Mouse (Mus musculus) spleen, postnatal 10 days (tissue): ENCODE results near the gene Prss22.
A peak's percentile ranks its signal among the peaks of the same experiment; 100 is the strongest.

Experiments
- DNase-seq, 2 experiments: peaks; one replicate each; pipeline ENCODE4 v3.0.0; 2021 to 2022; ENCODE audit warnings: low spot score in 2 of 2

Prss22 gene

GRCm38 (mm10) chr17:23997901-23998300 is at the start of gene Prss22:
Gene Prss22 (minus strand): TSS chr17:23998100.
- no peak for DNase-seq

- DNase-seq: no peak
These were observed 48.1 kb upstream of the Prss22 start for GRCm38 (mm10) chr17:24046026-24046425.

- no peak for DNase-seq
These were observed 47.7 kb upstream of the Prss22 start for GRCm38 (mm10) chr17:24045608-24046007.

- no peak for DNase-seq
These were observed 46.6 kb upstream of the Prss22 start for GRCm38 (mm10) chr17:24044482-24044881.

GRCm38 (mm10) chr17:24037844-24038243 is 39.9 kb upstream of the Prss22 start, which contains the start of gene Prss27:
Gene Prss27 (plus strand): TSS chr17:24038144.
- no peak for DNase-seq

GRCm38 (mm10) chr17:24037360-24037759 is 39.5 kb upstream of the Prss22 start:
- DNase-seq: no peak

- DNase-seq: no peak
These were observed 39.1 kb upstream of the Prss22 start for GRCm38 (mm10) chr17:24036954-24037353.

- no peak for DNase-seq
These were observed 37.2 kb upstream of the Prss22 start for GRCm38 (mm10) chr17:24035087-24035486.

GRCm38 (mm10) chr17:24030551-24030950 is 32.7 kb upstream of the Prss22 start:
- DNase-seq: no peak

GRCm38 (mm10) chr17:24029477-24029876 is 31.6 kb upstream of the Prss22 start:
- DNase-seq: no peak

GRCm38 (mm10) chr17:24021375-24022199 is 23.7 kb upstream of the Prss22 start:
- peak; percentile 58 to 83 for DNase-seq

GRCm38 (mm10) chr17:24020696-24021095 is 22.8 kb upstream of the Prss22 start:
- no peak for DNase-seq

GRCm38 (mm10) chr17:24015727-24016126 is 17.8 kb upstream of the Prss22 start:
- DNase-seq: peak in 1 of 2 experiments; percentile 50

GRCm38 (mm10) chr17:24014433-24014965 is 16.6 kb upstream of the Prss22 start:
- no peak for DNase-seq

GRCm38 (mm10) chr17:24012921-24013320 is 15.0 kb upstream of the Prss22 start:
- no peak for DNase-seq

- DNase-seq: no peak
These were observed 11.7 kb upstream of the Prss22 start for GRCm38 (mm10) chr17:24009617-24010016.

GRCm38 (mm10) chr17:24008105-24008504 is 10.2 kb upstream of the Prss22 start:
- DNase-seq: no peak

- DNase-seq: no peak
These were observed 9.5 kb upstream of the Prss22 start for GRCm38 (mm10) chr17:24007391-24007790.

- no peak for DNase-seq
These were observed 9.0 kb upstream of the Prss22 start for GRCm38 (mm10) chr17:24006930-24007329.

GRCm38 (mm10) chr17:24005049-24005448 is 7.1 kb upstream of the Prss22 start:
- DNase-seq: no peak

- DNase-seq: no peak
These were observed 6.3 kb upstream of the Prss22 start for GRCm38 (mm10) chr17:24004071-24004665.

- no peak for DNase-seq
These were observed 2.5 kb upstream of the Prss22 start for GRCm38 (mm10) chr17:24000404-24000803.

GRCm38 (mm10) chr17:23998383-23998782 is 483 bp upstream of the Prss22 start:
- no peak for DNase-seq
